Mouse (Mus musculus) lung, adult 2 months (tissue): ENCODE results near the gene Thap2. TPM values are rescaled to one million over a fixed set of nuclear protein-coding genes. Genes with fewer than 3 reads are reported as not detected.

Experiments used
- DNase-seq: peaks from one replicate; pipeline ENCODE4 v3.0.0; 2022
- H3K4me1 ChIP-seq: fragments of 200-500 bp; 2 replicates; pipeline ENCODE4 v1.6.1; 2011; ENCODE audit warnings: low read length; ENCODE audit not compliant: control insufficient read depth, insufficient read depth
- H3K4me3 ChIP-seq: fragments of 200-500 bp; replicated peaks from 2 replicates; pipeline ENCODE3; 2011; ENCODE audit warnings: low read depth, mild to moderate bottlenecking, control low read depth, low read length; ENCODE audit errors: extremely low read depth
- CTCF ChIP-seq: fragments of 200-500 bp; IDR thresholded peaks from 2 replicates; pipeline ENCODE4 v1.5.1; 2011; ENCODE audit warnings: mild to moderate bottlenecking, low read length, control low read depth; ENCODE audit not compliant: insufficient read depth
- POLR2A ChIP-seq: fragments of 200-500 bp; IDR thresholded peaks from 2 replicates; pipeline ENCODE4 v1.6.1; 2011; ENCODE audit warnings: low read depth, mild to moderate bottlenecking, control low read depth, low read length, borderline replicate concordance; ENCODE audit errors: extremely low read depth
- WGBS: fragments of 180-500 bp; shearing (Covaris S2); methylation state at CpG from one replicate; pipeline ENCODE4 v1.1.7; 2018; 5-methylcytosine and 5-hydroxymethylcytosine counted together
- polyA plus RNA-seq: library from polyadenylated mRNA; depleted of rRNA; stranded (reverse); fragments of >200 nt; gene quantifications from 2 replicates; pipeline ENCODE4 v1.2.3, GENCODE M21; 2012

The Thap2 gene
- polyA plus RNA-seq, 1 experiment: 6.2 TPM

- WGBS: 88% methylated on average over 17 of the region's 17 CpGs
- Histone ChIP-seq H3K4me1 (peaks cover 2% of the 10 kb centered on the region; the same call in 1 of the 2 replicates), H3K4me3 (no peak overlapping the region)
- TF ChIP-seq POLR2A: no peak
- no peak for TF ChIP-seq CTCF
- no peak for DNase-seq
Measured at GRCm38 (mm10) chr10:115358216-115358919, 25.9 kb downstream of the Thap2 start.

DNA sequence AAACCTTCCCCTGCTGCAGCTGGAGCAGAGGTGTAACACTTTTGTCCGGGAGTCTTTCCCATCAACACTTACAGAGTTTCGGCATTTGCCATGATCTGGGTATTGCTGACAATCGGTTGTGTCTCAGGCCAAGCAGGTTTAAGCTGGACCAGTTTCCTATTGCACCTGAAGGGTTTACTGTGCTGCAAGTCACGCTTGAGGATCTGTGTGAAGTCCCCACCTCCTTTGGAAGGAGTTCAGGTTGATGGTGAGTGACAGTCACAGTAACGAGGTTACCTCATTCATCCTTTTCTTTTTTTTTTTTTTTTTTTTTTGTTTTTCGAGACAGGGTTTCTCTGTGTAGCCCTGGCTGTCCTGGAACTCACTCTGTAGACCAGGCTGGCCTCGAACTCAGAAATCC is 28.1 kb downstream of the Thap2 start:
- TF ChIP-seq CTCF (no peak), POLR2A (no peak)
- Histone ChIP-seq H3K4me3 (no peak overlapping the region), H3K4me1 (no peaks in the 10 kb centered on the region; the same call in 1 of the 2 replicates)
- 88% methylated on average over 6 of the region's 7 CpGs for WGBS
- DNase-seq: no peak

GRCm38 (mm10) chr10:115355016-115355415 is 29.2 kb downstream of the Thap2 start:
- no peak for DNase-seq
- TF ChIP-seq POLR2A: no peak
- no peak for TF ChIP-seq CTCF
- no peaks in the 10 kb centered on the region for H3K4me1 ChIP-seq
- 84% methylated on average over 6 of the region's 6 CpGs for WGBS
- no peak overlapping the region for H3K4me3 ChIP-seq

DNA sequence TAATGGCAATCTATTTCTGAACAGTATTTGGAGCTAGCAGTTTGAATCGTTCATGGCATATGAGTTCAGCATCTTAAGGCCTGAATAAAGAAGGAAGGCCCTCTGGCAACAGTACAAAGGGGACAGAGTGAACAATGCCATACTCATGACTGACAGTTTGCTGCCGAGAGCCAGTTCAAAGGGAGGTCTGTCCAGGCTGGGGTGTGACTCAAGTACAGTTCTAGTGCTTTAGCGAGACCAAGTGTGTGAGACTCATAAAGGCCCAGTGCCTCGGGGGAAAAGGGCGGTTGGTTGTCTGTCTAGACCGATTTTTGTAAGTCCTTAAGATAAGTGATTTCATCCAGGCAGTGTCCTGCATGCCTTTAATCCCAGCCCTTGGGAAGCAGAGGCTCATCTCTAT is 29.7 kb downstream of the Thap2 start:
- TF ChIP-seq CTCF (no peak), POLR2A (no peak)
- WGBS: 55% methylated on average over 6 of the region's 6 CpGs
- DNase-seq: no peak
- Histone ChIP-seq H3K4me1 (no peaks in the 10 kb centered on the region), H3K4me3 (no peak overlapping the region)

DNA sequence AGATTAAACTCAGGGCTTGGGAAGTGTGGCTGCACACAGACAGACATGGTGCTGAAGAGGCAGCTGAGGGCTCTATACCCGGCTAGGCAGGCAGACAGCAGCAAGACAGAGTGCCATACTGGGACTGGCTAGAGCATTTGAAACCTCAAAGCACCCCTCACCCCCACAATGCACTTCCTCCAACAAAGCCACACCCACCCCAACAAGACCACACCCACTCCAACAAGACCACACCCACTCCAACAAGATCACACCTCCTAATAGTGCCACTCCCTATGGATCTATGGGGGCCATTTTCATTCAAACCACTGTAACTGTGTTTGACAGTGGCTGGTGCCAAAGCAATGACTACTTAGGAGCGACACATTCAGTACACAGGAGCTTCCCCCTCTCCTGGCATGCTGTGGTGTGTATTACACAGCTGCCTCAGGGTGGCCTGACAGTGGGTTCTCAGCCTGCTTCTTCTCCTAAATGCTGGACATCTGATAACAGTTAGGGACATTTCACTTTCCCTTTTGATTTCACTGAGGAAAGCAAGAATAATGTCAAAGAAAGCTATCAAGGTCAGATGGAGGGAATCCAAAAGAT is 33.3 kb downstream of the Thap2 start:
- Histone ChIP-seq H3K4me3 (no peak overlapping the region), H3K4me1 (no peaks in the 10 kb centered on the region)
- TF ChIP-seq CTCF (no peak), POLR2A (no peak)
- 78% methylated on average over 2 of the region's 2 CpGs for WGBS
- DNase-seq: no peak

GRCm38 (mm10) chr10:115349509-115349908 is 34.7 kb downstream of the Thap2 start:
- Histone ChIP-seq H3K4me1 (no peaks in the 10 kb centered on the region), H3K4me3 (no peak overlapping the region)
- WGBS: 85% methylated on average over 7 of the region's 7 CpGs
- no peak for TF ChIP-seq CTCF
- TF ChIP-seq POLR2A: no peak
- no peak for DNase-seq

DNA sequence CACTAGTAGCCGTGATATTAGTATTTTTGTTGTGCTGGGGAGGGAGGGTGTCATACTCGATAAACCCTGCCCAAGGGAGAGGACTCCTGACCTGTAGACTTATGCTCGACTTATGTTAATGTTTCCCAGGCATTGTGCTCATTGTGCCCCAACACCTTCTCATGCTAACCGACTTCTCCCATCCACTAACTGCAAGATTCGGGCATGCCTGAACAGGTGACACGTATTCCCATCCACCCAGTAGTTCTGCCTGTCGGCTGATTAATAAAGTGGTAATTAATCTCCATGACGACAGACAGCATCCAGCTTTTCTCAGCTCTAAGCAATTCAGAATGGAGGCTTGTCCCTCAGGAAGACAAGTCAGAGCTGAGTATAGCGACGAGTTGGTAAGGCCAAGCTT is 35.2 kb downstream of the Thap2 start:
- TF ChIP-seq CTCF (no peak), POLR2A (no peak)
- Histone ChIP-seq H3K4me3 (no peak overlapping the region), H3K4me1 (no peaks in the 10 kb centered on the region)
- no peak for DNase-seq
- 76% methylated on average over 10 of the region's 10 CpGs for WGBS

- 70% methylated on average over 6 of the region's 6 CpGs for WGBS
- Histone ChIP-seq H3K4me1 (no peaks in the 10 kb centered on the region), H3K4me3 (no peak overlapping the region)
- no peak for TF ChIP-seq POLR2A
- TF ChIP-seq CTCF: no peak
- no peak for DNase-seq
Measured at GRCm38 (mm10) chr10:115348131-115348530, 36.1 kb downstream of the Thap2 start.

GRCm38 (mm10) chr10:115346444-115346843 is 37.8 kb downstream of the Thap2 start:
- Histone ChIP-seq H3K4me1 (no peaks in the 10 kb centered on the region), H3K4me3 (no peak overlapping the region)
- no peak for DNase-seq
- TF ChIP-seq CTCF (no peak), POLR2A (no peak)
